Mouse (Mus musculus) liver, adult 2 months (tissue): ENCODE results near the gene Ppp2r1a. TPM values are rescaled to one million over a fixed set of nuclear protein-coding genes. Genes with fewer than 3 reads are reported as not detected.

ENCODE experiments used
- DNase-seq: peaks from one replicate; pipeline ENCODE4 v3.0.0-alpha.2; 2011; ENCODE audit warnings: low read depth, low spot score; ENCODE audit errors: extremely low read depth
- H3K27ac ChIP-seq: fragments of 200-500 bp; replicated peaks from 2 replicates; pipeline ENCODE4 v1.5.1; 2012; ENCODE audit warnings: low read depth, mild to moderate bottlenecking, control low read depth, inconsistent platforms, low read length; ENCODE audit not compliant: insufficient read depth
- H3K27me3 ChIP-seq: fragments of 200-500 bp; 2 replicates; pipeline ENCODE4 v1.6.1; 2012; ENCODE audit warnings: mild to moderate bottlenecking, moderate library complexity, low read length, inconsistent platforms; ENCODE audit not compliant: control insufficient read depth, insufficient read depth
- H3K36me3 ChIP-seq: fragments of 200-500 bp; 2 replicates; pipeline ENCODE4 v1.6.1; 2012; ENCODE audit warnings: low read length, inconsistent platforms; ENCODE audit not compliant: control insufficient read depth, insufficient read depth
- H3K4me1 ChIP-seq: fragments of 200-500 bp; 2 replicates; pipeline ENCODE4 v1.6.1; 2011; ENCODE audit warnings: low read length; ENCODE audit not compliant: control insufficient read depth, insufficient read depth
- H3K4me3 ChIP-seq: fragments of 200-500 bp; 2 replicates; pipeline ENCODE4 v1.5.1; 2011; ENCODE audit warnings: low read depth, mild to moderate bottlenecking, control low read depth, low read length, moderate library complexity; ENCODE audit not compliant: insufficient read depth
- H3K79me2 ChIP-seq: fragments of 200-500 bp; 2 replicates; pipeline ENCODE4 v1.6.1; 2012; ENCODE audit warnings: inconsistent platforms, mild to moderate bottlenecking, low read length, moderate library complexity; ENCODE audit not compliant: control insufficient read depth, insufficient read depth
- H3K9ac ChIP-seq: fragments of 200-500 bp; 2 replicates; pipeline ENCODE4 v1.6.1; 2012; ENCODE audit warnings: low read depth, mild to moderate bottlenecking, control low read depth, inconsistent platforms, low read length
- CTCF ChIP-seq: fragments of 200-500 bp; IDR thresholded peaks from 2 replicates; pipeline ENCODE4 v1.5.1; 2011; ENCODE audit warnings: low read depth, low read length, control low read depth
- POLR2A ChIP-seq: fragments of 200-500 bp; IDR thresholded peaks from 2 replicates; pipeline ENCODE4 v1.6.1; 2011; ENCODE audit warnings: low read length, control low read depth; ENCODE audit not compliant: insufficient read depth; ENCODE audit errors: extremely low read depth
- WGBS: fragments of 180-500 bp; shearing (Covaris S2); methylation state at CpG from one replicate; pipeline ENCODE4 v1.1.7; 2018; 5-methylcytosine and 5-hydroxymethylcytosine counted together
- polyA plus RNA-seq: library from polyadenylated mRNA; depleted of rRNA; stranded (reverse); fragments of >200 nt; gene quantifications from 2 replicates; pipeline ENCODE4 v1.2.3, GENCODE M21; 2012; rRNA removed
- total RNA-seq: library from RNA; depleted of rRNA; stranded (reverse); fragments of >200 nt; gene quantifications from 2 replicates; pipeline ENCODE4 v1.2.3, GENCODE M21; 2014; rRNA removed

Ppp2r1a gene
- total and polyA plus RNA-seq, 2 experiments: 31.1 to 70.2 TPM

DNA sequence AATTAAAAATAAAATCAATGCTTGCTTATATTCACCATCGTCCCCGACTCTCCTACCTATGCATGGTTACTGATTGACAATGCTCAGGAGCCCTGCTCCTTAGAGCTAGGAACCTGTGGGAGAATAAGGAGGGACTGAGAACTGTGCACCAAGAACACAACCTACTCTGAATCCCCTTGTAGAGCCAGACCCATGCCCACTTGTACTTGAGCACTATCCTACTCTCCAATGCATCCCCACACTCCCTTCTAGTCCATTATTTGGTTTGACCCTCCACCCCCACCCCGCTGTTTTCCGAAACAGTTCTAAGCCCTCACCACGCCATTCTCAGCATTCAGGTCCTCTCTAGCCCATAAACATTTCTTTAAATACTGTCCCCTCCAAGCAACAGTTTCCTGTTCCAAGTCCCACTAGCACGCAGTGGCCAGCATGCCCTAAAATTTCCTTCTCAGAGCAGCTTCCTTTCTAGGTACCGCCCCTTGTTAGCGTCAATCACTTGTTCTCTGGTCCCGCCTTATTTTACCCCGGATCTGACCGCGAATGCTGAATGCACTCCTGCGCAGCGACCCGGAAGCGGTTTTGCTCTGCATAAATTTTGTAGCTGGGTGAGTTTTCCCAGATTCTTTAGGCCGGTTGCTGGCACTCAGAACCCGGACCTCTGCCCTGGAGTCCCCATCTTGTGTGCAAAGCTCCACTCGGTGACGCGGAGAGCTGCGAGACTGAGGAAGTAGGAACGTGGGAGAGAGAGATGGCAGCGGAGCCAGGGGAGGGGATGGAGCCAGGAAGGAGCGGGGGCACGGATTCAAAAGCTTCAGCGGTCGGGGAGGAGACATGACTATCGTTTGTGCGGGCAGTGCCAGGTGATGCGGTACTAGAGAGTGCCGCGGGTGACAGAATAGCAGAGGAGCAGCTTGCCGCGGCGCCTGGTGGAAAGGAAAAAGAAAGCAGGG lies 63.5 kb downstream of the Ppp2r1a start, which contains the start of gene Zfp160:
Gene Zfp160 (plus strand): TSS at position 522 of the 950 bp plus-strand sequence.
- no peak for TF ChIP-seq CTCF
- 0 out of 2 replicates have a peak, but pooled peaks have one; percentile 24 for TF ChIP-seq POLR2A

GRCm38 (mm10) chr17:21009726-21010125 lies 64.6 kb downstream of the Ppp2r1a start:
- Histone ChIP-seq H3K27ac (0 out of 2 replicates have a peak overlapping the region, but pooled peaks have one; percentile 47), H3K27me3 (no peaks in the 10 kb centered on the region), H3K4me3 (peak overlapping the region; percentile 79), H3K4me1 (peaks cover 11% of the 10 kb centered on the region), H3K79me2 (peaks cover 7% of the 10 kb centered on the region; the same call in 1 of the 2 replicates), H3K9ac (peak overlapping the region; percentile 72), H3K36me3 (peaks cover 17% of the 10 kb centered on the region)
- TF ChIP-seq POLR2A: no peak
- DNase-seq: no peak
- 21% methylated on average over 1 of the region's 1 CpGs for WGBS

More for the DNA sequence above, 63.5 kb downstream of the Ppp2r1a start, which contains the start of gene Zfp160:
- peaks cover 11% of the 10 kb centered on the region for H3K4me1 ChIP-seq
- H3K27me3 ChIP-seq: no peaks in the 10 kb centered on the region
- WGBS: 3% methylated on average over 36 of the region's 36 CpGs
- H3K27ac ChIP-seq: peak within 1 kb of the TSS; percentile 47
- H3K36me3 ChIP-seq: peaks cover 14% of the 10 kb centered on the region
- H3K9ac ChIP-seq: peak within 1 kb of the TSS; percentile 72
- peak within 1 kb of the TSS; percentile 79 for H3K4me3 ChIP-seq
- peak; percentile 93 for DNase-seq
- peaks cover 7% of the 10 kb centered on the region; the same call in 1 of the 2 replicates for H3K79me2 ChIP-seq

Other genes with a start within 250 kb of the Ppp2r1a start
- gene Vmn1r227, start 215.5 kb upstream of the Ppp2r1a start, total RNA-seq: not detected in 2 replicates
- not detected in 2 replicates for gene Vmn1r227, start 215.5 kb upstream of the Ppp2r1a start, polyA plus RNA-seq
- not detected in 2 replicates for gene Vmn1r228, start 159.2 kb upstream of the Ppp2r1a start, total RNA-seq
- gene Vmn1r228, start 159.2 kb upstream of the Ppp2r1a start, polyA plus RNA-seq: not detected in 2 replicates
- gene Vmn1r229, start 133.8 kb upstream of the Ppp2r1a start, total RNA-seq: not detected in 2 replicates
- not detected in 2 replicates for gene Vmn1r229, start 133.8 kb upstream of the Ppp2r1a start, polyA plus RNA-seq
- not detected in 2 replicates for gene Vmn1r230, start 104.9 kb upstream of the Ppp2r1a start, total RNA-seq
- not detected in 2 replicates for gene Vmn1r230, start 104.9 kb upstream of the Ppp2r1a start, polyA plus RNA-seq
- not detected in 2 replicates for gene Vmn1r231, start 40.2 kb upstream of the Ppp2r1a start, total RNA-seq
- gene Vmn1r231, start 40.2 kb upstream of the Ppp2r1a start, polyA plus RNA-seq: not detected in 2 replicates
- gene Vmn1r232, start 25.6 kb upstream of the Ppp2r1a start, total RNA-seq: not detected in 2 replicates
- gene Vmn1r232, start 25.6 kb upstream of the Ppp2r1a start, polyA plus RNA-seq: not detected in 2 replicates
- not detected in 2 replicates for gene Vmn1r233, start 51.2 kb downstream of the Ppp2r1a start, total RNA-seq
- gene Vmn1r233, start 51.2 kb downstream of the Ppp2r1a start, polyA plus RNA-seq: not detected in 2 replicates
- 8.1 and 9.4 TPM in 2 replicates for gene Zfp160, start 63.6 kb downstream of the Ppp2r1a start, total RNA-seq
- gene Zfp160, start 63.6 kb downstream of the Ppp2r1a start, polyA plus RNA-seq: 0.71 and 1.5 TPM in 2 replicates